Mouse (Mus musculus) hindbrain, embryonic 12.5 days (tissue): ENCODE measurements around the gene Babam2. TPM values are rescaled to one million over a fixed set of nuclear protein-coding genes. Genes with fewer than 3 reads are reported as not detected.

Experiments
- ATAC-seq: fragments of 200-750 bp; cut with Nextera tagmentation; 2 replicates; pipeline ENCODE4 v1.8.0; 2017; ENCODE audit warnings: moderate TSS enrichment; ENCODE audit not compliant: low FRiP score
- H3K27ac ChIP-seq: fragments of 300-500 bp; sonication (generic); 2 replicates; pipeline ENCODE4 v1.5.1; 2016; ENCODE audit warnings: mild to moderate bottlenecking
- H3K27me3 ChIP-seq: fragments of 300-500 bp; sonication (generic); 2 replicates; pipeline ENCODE4 v1.6.1; 2016; ENCODE audit warnings: mild to moderate bottlenecking
- H3K36me3 ChIP-seq: fragments of 300-500 bp; sonication (generic); 2 replicates; pipeline ENCODE4 v1.6.1; 2016; ENCODE audit warnings: mild to moderate bottlenecking
- H3K4me1 ChIP-seq: fragments of 300-500 bp; sonication (generic); 2 replicates; pipeline ENCODE4 v1.6.1; 2016
- H3K4me2 ChIP-seq: fragments of 300-500 bp; sonication (generic); replicated peaks from 2 replicates; pipeline ENCODE4 v1.6.1; 2016; ENCODE audit warnings: mild to moderate bottlenecking
- H3K4me3 ChIP-seq: fragments of 300-500 bp; sonication (generic); 2 replicates; pipeline ENCODE4 v1.5.1; 2016; ENCODE audit warnings: mild to moderate bottlenecking
- H3K9ac ChIP-seq: fragments of 300-500 bp; sonication (generic); 2 replicates; pipeline ENCODE4 v1.6.1; 2016; ENCODE audit warnings: mild to moderate bottlenecking, moderate library complexity
- H3K9me3 ChIP-seq: fragments of 300-500 bp; sonication (generic); replicated peaks from 2 replicates; pipeline ENCODE4 v1.6.1; 2016; ENCODE audit warnings: mild to moderate bottlenecking
- WGBS: fragments of 180-500 bp; shearing (Covaris S2); methylation state at CpG from one replicate; pipeline ENCODE4 v1.1.7; 2016; 5-methylcytosine and 5-hydroxymethylcytosine counted together
- polyA plus RNA-seq: library from polyadenylated mRNA; unstranded; fragments of >200 nt; fragmentation: Nextera tagmentation; extraction: Ambion mirVana; gene quantifications from 2 replicates; pipeline ENCODE4 v1.2.1, GENCODE M21; 2016

The Babam2 gene
- polyA plus RNA-seq, 1 experiment from 2014 or later = 45.2 TPM

GRCm38 (mm10) chr5:31916241-31916640, 218.8 kb downstream of the Babam2 start:
- ATAC-seq = no peak
- no peaks in the 10 kb centered on the region for H3K36me3 ChIP-seq
- H3K4me3 ChIP-seq = no peak overlapping the region
- no peaks in the 10 kb centered on the region for H3K9me3 ChIP-seq
- no peak overlapping the region for H3K4me2 ChIP-seq
- 88% methylated on average over 7 of the region's 7 CpGs for WGBS
- no peak overlapping the region for H3K9ac ChIP-seq
- H3K4me1 ChIP-seq = no peaks in the 10 kb centered on the region
- no peak overlapping the region for H3K27ac ChIP-seq
- H3K27me3 ChIP-seq = no peaks in the 10 kb centered on the region

- 88% methylated on average over 4 of the region's 4 CpGs for WGBS
- Histone ChIP-seq H3K4me2 (no peak overlapping the region), H3K4me1 (no peaks in the 10 kb centered on the region), H3K9ac (no peak overlapping the region), H3K36me3 (no peaks in the 10 kb centered on the region), H3K9me3 (no peaks in the 10 kb centered on the region), H3K27ac (no peak overlapping the region), H3K4me3 (no peak overlapping the region), H3K27me3 (no peaks in the 10 kb centered on the region)
- ATAC-seq = no peak
Observed at GRCm38 (mm10) chr5:31918566-31918965, 221.1 kb downstream of the Babam2 start.

- Histone ChIP-seq H3K4me1 (no peaks in the 10 kb centered on the region), H3K27me3 (no peaks in the 10 kb centered on the region), H3K36me3 (no peaks in the 10 kb centered on the region), H3K27ac (no peak overlapping the region), H3K9me3 (no peaks in the 10 kb centered on the region), H3K4me2 (no peak overlapping the region), H3K9ac (no peak overlapping the region), H3K4me3 (no peak overlapping the region)
- ATAC-seq = no peak
Observed at GRCm38 (mm10) chr5:31920129-31920528, 222.6 kb downstream of the Babam2 start.

- Histone ChIP-seq H3K4me1 (no peaks in the 10 kb centered on the region), H3K36me3 (no peaks in the 10 kb centered on the region), H3K9ac (no peak overlapping the region), H3K9me3 (no peaks in the 10 kb centered on the region), H3K27ac (no peak overlapping the region), H3K27me3 (no peaks in the 10 kb centered on the region), H3K4me2 (no peak overlapping the region), H3K4me3 (no peak overlapping the region)
- 86% methylated on average over 1 of the region's 1 CpGs for WGBS
- ATAC-seq = no peak
Observed at GRCm38 (mm10) chr5:31920890-31921289, 223.4 kb downstream of the Babam2 start.

GRCm38 (mm10) chr5:31924075-31924474, 226.6 kb downstream of the Babam2 start:
- 0 out of 2 replicates have a peak, but pooled peaks cover 5% of the 10 kb centered on the region for H3K9me3 ChIP-seq
- no peak for ATAC-seq
- H3K4me1 ChIP-seq = no peaks in the 10 kb centered on the region
- H3K27me3 ChIP-seq = no peaks in the 10 kb centered on the region
- H3K36me3 ChIP-seq = no peaks in the 10 kb centered on the region
- no peak overlapping the region for H3K27ac ChIP-seq
- H3K4me3 ChIP-seq = no peak overlapping the region
- H3K9ac ChIP-seq = no peak overlapping the region
- no peak overlapping the region for H3K4me2 ChIP-seq

- Histone ChIP-seq H3K4me1 (no peaks in the 10 kb centered on the region), H3K9ac (no peak overlapping the region), H3K27me3 (no peaks in the 10 kb centered on the region), H3K4me3 (no peak overlapping the region), H3K4me2 (no peak overlapping the region), H3K36me3 (no peaks in the 10 kb centered on the region), H3K27ac (no peak overlapping the region), H3K9me3 (0 out of 2 replicates have a peak, but pooled peaks cover 5% of the 10 kb centered on the region)
- WGBS = 88% methylated on average over 1 of the region's 1 CpGs
- ATAC-seq = no peak
Observed at GRCm38 (mm10) chr5:31926551-31926950, 229.1 kb downstream of the Babam2 start.

GRCm38 (mm10) chr5:31929007-31929406, 231.5 kb downstream of the Babam2 start:
- Histone ChIP-seq H3K9ac (no peak overlapping the region), H3K27me3 (no peaks in the 10 kb centered on the region), H3K9me3 (0 out of 2 replicates have a peak, but pooled peaks cover 5% of the 10 kb centered on the region), H3K27ac (no peak overlapping the region), H3K4me1 (no peaks in the 10 kb centered on the region), H3K4me3 (no peak overlapping the region), H3K4me2 (no peak overlapping the region), H3K36me3 (no peaks in the 10 kb centered on the region)
- 63% methylated on average over 7 of the region's 7 CpGs for WGBS
- ATAC-seq = no peak

GRCm38 (mm10) chr5:31931127-31931625, 233.7 kb downstream of the Babam2 start:
- Histone ChIP-seq H3K4me2 (no peak overlapping the region), H3K27me3 (no peaks in the 10 kb centered on the region), H3K4me3 (no peak overlapping the region), H3K36me3 (no peaks in the 10 kb centered on the region), H3K4me1 (no peaks in the 10 kb centered on the region), H3K9me3 (0 out of 2 replicates have a peak, but pooled peaks cover 5% of the 10 kb centered on the region), H3K9ac (no peak overlapping the region), H3K27ac (no peak overlapping the region)
- no peak for ATAC-seq
- 83% methylated on average over 8 of the region's 8 CpGs for WGBS

GRCm38 (mm10) chr5:31931637-31932036, 234.2 kb downstream of the Babam2 start:
- no peak for ATAC-seq
- Histone ChIP-seq H3K9me3 (0 out of 2 replicates have a peak, but pooled peaks cover under 1% of the 10 kb centered on the region), H3K27ac (no peak overlapping the region), H3K27me3 (no peaks in the 10 kb centered on the region), H3K9ac (no peak overlapping the region), H3K4me2 (no peak overlapping the region), H3K4me3 (no peak overlapping the region), H3K36me3 (no peaks in the 10 kb centered on the region), H3K4me1 (no peaks in the 10 kb centered on the region)
- WGBS = 77% methylated on average over 1 of the region's 1 CpGs

- no peak overlapping the region for H3K9ac ChIP-seq
- no peak overlapping the region for H3K4me3 ChIP-seq
- H3K36me3 ChIP-seq = no peaks in the 10 kb centered on the region
- no peaks in the 10 kb centered on the region for H3K4me1 ChIP-seq
- no peak overlapping the region for H3K27ac ChIP-seq
- no peak overlapping the region for H3K4me2 ChIP-seq
- 88% methylated on average over 6 of the region's 6 CpGs for WGBS
- no peaks in the 10 kb centered on the region for H3K27me3 ChIP-seq
- ATAC-seq = no peak
- H3K9me3 ChIP-seq = no peaks in the 10 kb centered on the region
Observed at GRCm38 (mm10) chr5:31933296-31933695, 235.8 kb downstream of the Babam2 start.

GRCm38 (mm10) chr5:31934397-31934796, 236.9 kb downstream of the Babam2 start:
- Histone ChIP-seq H3K36me3 (no peaks in the 10 kb centered on the region), H3K27ac (no peak overlapping the region), H3K9me3 (no peaks in the 10 kb centered on the region), H3K4me1 (no peaks in the 10 kb centered on the region), H3K4me3 (no peak overlapping the region), H3K27me3 (no peaks in the 10 kb centered on the region), H3K9ac (no peak overlapping the region), H3K4me2 (no peak overlapping the region)
- 77% methylated on average over 3 of the region's 3 CpGs for WGBS
- no peak for ATAC-seq

GRCm38 (mm10) chr5:31935936-31936335, 238.5 kb downstream of the Babam2 start:
- no peak overlapping the region for H3K9ac ChIP-seq
- no peaks in the 10 kb centered on the region for H3K36me3 ChIP-seq
- no peak for ATAC-seq
- no peaks in the 10 kb centered on the region for H3K9me3 ChIP-seq
- H3K27ac ChIP-seq = no peak overlapping the region
- H3K4me1 ChIP-seq = no peaks in the 10 kb centered on the region
- no peak overlapping the region for H3K4me2 ChIP-seq
- H3K4me3 ChIP-seq = no peak overlapping the region
- 87% methylated on average over 3 of the region's 3 CpGs for WGBS
- no peaks in the 10 kb centered on the region for H3K27me3 ChIP-seq

GRCm38 (mm10) chr5:31936523-31936922, 239.0 kb downstream of the Babam2 start:
- Histone ChIP-seq H3K4me2 (no peak overlapping the region), H3K36me3 (no peaks in the 10 kb centered on the region), H3K9ac (no peak overlapping the region), H3K9me3 (no peaks in the 10 kb centered on the region), H3K4me1 (no peaks in the 10 kb centered on the region), H3K27me3 (no peaks in the 10 kb centered on the region), H3K27ac (no peak overlapping the region), H3K4me3 (no peak overlapping the region)
- 74% methylated on average over 3 of the region's 3 CpGs for WGBS
- no peak for ATAC-seq
